Mouse (Mus musculus) left cerebral cortex, postnatal 25 days (tissue): ENCODE results near the gene Trnau1ap. TPM values are rescaled to one million over a fixed set of nuclear protein-coding genes. Genes with fewer than 3 reads are reported as not detected.

Source experiments
- DNase-seq, 2 experiments: peaks; one replicate each; pipeline ENCODE4 v3.0.0; 2022; ENCODE audit warnings: low spot score in 2 of 2, mixed read lengths in 1 of 2
- intact Hi-C: fragments of 180-260 bp; cut with DNase I; formaldehyde crosslinking; loops from one replicate; pipeline ENCODE4 v1.15.1; 2025
- total RNA-seq, 2 experiments: library from RNA; stranded (reverse); gene quantifications; 2 replicates each; pipeline ENCODE4 v1.2.3; 2021

The Trnau1ap gene
- total RNA-seq, 2 experiments from 2014 or later, result 18.0 to 22.2 TPM

GRCm38 (mm10) chr4:132345843-132346212 lies 16.5 kb upstream of the Trnau1ap start:
- DNase-seq, result no peak
- intact Hi-C loops, result loop anchor here (1.0 kb wide), 1 partner anchor 53 kb away; no protein-coding TSS in a partner anchor

- intact Hi-C loops, result loop anchor here (1.0 kb wide), 1 partner anchor 52 kb away; no protein-coding TSS in a partner anchor
- DNase-seq, result peak; percentile 94 to 95
These were observed 16.0 kb upstream of the Trnau1ap start for GRCm38 (mm10) chr4:132345135-132345842.

- intact Hi-C loops, result loop anchor here (1.0 kb wide), 1 partner anchor 51 kb away; no protein-coding TSS in a partner anchor
- DNase-seq, result no peak
These were observed 15.2 kb upstream of the Trnau1ap start for GRCm38 (mm10) chr4:132344403-132345134.

GRCm38 (mm10) chr4:132341451-132341850 lies 12.1 kb upstream of the Trnau1ap start:
- intact Hi-C loops, result no loop called here
- DNase-seq, result no peak

- intact Hi-C loops, result no loop called here
- peak in 1 of 2 experiments; percentile 18 for DNase-seq
These were observed 9.6 kb upstream of the Trnau1ap start for GRCm38 (mm10) chr4:132338943-132339342.

- no peak for DNase-seq
- intact Hi-C loops, result no loop called here
These were observed 3.5 kb upstream of the Trnau1ap start for GRCm38 (mm10) chr4:132332880-132333279.

GRCm38 (mm10) chr4:132331960-132332359 lies 2.6 kb upstream of the Trnau1ap start:
- no peak for DNase-seq
- intact Hi-C loops, result no loop called here

GRCm38 (mm10) chr4:132329835-132330354 lies 557 bp upstream of the Trnau1ap start:
- intact Hi-C loops, result loop anchor here (2.0 kb wide), 1 partner anchor 21 kb away; no protein-coding TSS in a partner anchor
- DNase-seq, result no peak

- intact Hi-C loops, result loop anchor here (2.0 kb wide), 1 partner anchor 20 kb away; no protein-coding TSS in a partner anchor
- no peak for DNase-seq
These were observed 851 bp downstream of the Trnau1ap start for GRCm38 (mm10) chr4:132328391-132328982.

GRCm38 (mm10) chr4:132326481-132326880 lies 2.9 kb downstream of the Trnau1ap start:
- intact Hi-C loops, result no loop called here
- no peak for DNase-seq

- intact Hi-C loops, result no loop called here
- no peak for DNase-seq
These were observed 13.6 kb downstream of the Trnau1ap start for GRCm38 (mm10) chr4:132315711-132316110.

- intact Hi-C loops, result no loop called here
These were observed 16.7 kb downstream of the Trnau1ap start for GRCm38 (mm10) chr4:132312627-132313026.

GRCm38 (mm10) chr4:132311801-132312200 lies 17.5 kb downstream of the Trnau1ap start:
- DNase-seq, result no peak
- intact Hi-C loops, result no loop called here

More at GRCm38 (mm10) chr4:132312627-132313026, 16.7 kb downstream of the Trnau1ap start:
- DNase-seq, result no peak

GRCm38 (mm10) chr4:132311209-132311608 lies 18.1 kb downstream of the Trnau1ap start:
- intact Hi-C loops, result no loop called here
- DNase-seq, result no peak

- peak; percentile 32 to 44 for DNase-seq
- intact Hi-C loops, result loop anchor here (2.0 to 10.0 kb wide), 2 partner anchors 19 to 205 kb away; partner anchors contain the start of genes Sesn2 and Trnau1ap
These were observed 19.4 kb downstream of the Trnau1ap start for GRCm38 (mm10) chr4:132309849-132310472.

- peak; percentile 18 to 37 for DNase-seq
- intact Hi-C loops, result loop anchor here (2.0 to 10.0 kb wide), 2 partner anchors 20 to 206 kb away; partner anchors contain the start of genes Sesn2 and Trnau1ap
These were observed 20.0 kb downstream of the Trnau1ap start for GRCm38 (mm10) chr4:132309140-132309848.

- intact Hi-C loops, result loop anchor here (2.0 to 10.0 kb wide), 2 partner anchors 20 to 206 kb away; partner anchors contain the start of genes Sesn2 and Trnau1ap
These were observed 20.8 kb downstream of the Trnau1ap start for GRCm38 (mm10) chr4:132308437-132309139.

GRCm38 (mm10) chr4:132306004-132306403 lies 23.3 kb downstream of the Trnau1ap start:
- no peak for DNase-seq
- intact Hi-C loops, result loop anchor here (10.0 kb wide), 1 partner anchor 209 kb away; the partner anchor contains the start of gene Sesn2

More at GRCm38 (mm10) chr4:132308437-132309139, 20.8 kb downstream of the Trnau1ap start:
- DNase-seq, result peak; percentile 91 to 95
